Mouse (Mus musculus) right cerebral cortex, postnatal 14 days (tissue): ENCODE data around the gene Trim6.
A peak's percentile ranks its signal among the peaks of the same experiment; 100 is the strongest.
"Not testable (repeated sequence)": the region's sequence is repeated elsewhere in the genome, so short reads cannot be mapped to it uniquely, and the experiment has no call there.

Experiments
- DNase-seq: peaks from one replicate; pipeline ENCODE4 v3.0.0; 2022

Trim6 gene

GRCm38 (mm10) chr7:104218701-104219569 is at the start of gene Trim6:
Trim6 (plus strand) TSS chr7:104218793.
- peak; percentile 15 for DNase-seq

GRCm38 (mm10) chr7:104169634-104170204 is 48.9 kb upstream of the Trim6 start:
- DNase-seq = no peak

GRCm38 (mm10) chr7:104175085-104175484 is 43.5 kb upstream of the Trim6 start:
- no peak for DNase-seq

GRCm38 (mm10) chr7:104178422-104179054 is 40.1 kb upstream of the Trim6 start:
- DNase-seq = no peak

- DNase-seq = no peak
Observed at GRCm38 (mm10) chr7:104179074-104179473, 39.5 kb upstream of the Trim6 start.

- no peak for DNase-seq
Observed at GRCm38 (mm10) chr7:104183292-104183691, 35.3 kb upstream of the Trim6 start, which contains the start of gene Olfr648. Olfr648 (minus strand) TSS chr7:104183392.

GRCm38 (mm10) chr7:104191275-104191674 is 27.3 kb upstream of the Trim6 start:
- DNase-seq = no peak

- DNase-seq = no peak
Observed at GRCm38 (mm10) chr7:104195885-104196284, 22.7 kb upstream of the Trim6 start, which contains the start of gene Olfr649. Olfr649 (minus strand) TSS chr7:104195985.

- peak; percentile 38 for DNase-seq
Observed at GRCm38 (mm10) chr7:104199822-104200221, 18.8 kb upstream of the Trim6 start.

GRCm38 (mm10) chr7:104206197-104206596 is 12.4 kb upstream of the Trim6 start:
- no peak for DNase-seq

- no peak for DNase-seq
Observed at GRCm38 (mm10) chr7:104216011-104216535, 2.5 kb upstream of the Trim6 start.

- no peak for DNase-seq
Observed at GRCm38 (mm10) chr7:104217881-104218280, 712 bp upstream of the Trim6 start.

- peak; percentile 10 for DNase-seq
Observed at GRCm38 (mm10) chr7:104231203-104231602, 12.6 kb downstream of the Trim6 start.

GRCm38 (mm10) chr7:104240857-104241256 is 22.3 kb downstream of the Trim6 start:
- no peak for DNase-seq

GRCm38 (mm10) chr7:104243616-104244015 is 25.0 kb downstream of the Trim6 start:
- no peak for DNase-seq

GRCm38 (mm10) chr7:104244287-104245181 is 25.9 kb downstream of the Trim6 start, which contains the start of gene Trim34a:
Trim34a (plus strand) TSS chr7:104244457.
- DNase-seq = no peak

GRCm38 (mm10) chr7:104260380-104260779 is 41.8 kb downstream of the Trim6 start:
- not testable (repeated sequence) for DNase-seq

- not testable (repeated sequence) for DNase-seq
Observed at GRCm38 (mm10) chr7:104265335-104265734, 46.7 kb downstream of the Trim6 start.

GRCm38 (mm10) chr7:104279361-104279760 is 60.8 kb downstream of the Trim6 start:
- DNase-seq = not testable (repeated sequence)
